Mouse (Mus musculus): ENCODE results near the gene Gm5767. TPM values are rescaled to one million over a fixed set of nuclear protein-coding genes. Genes with fewer than 3 reads are reported as not detected.

The Gm5767 gene
- not detected for total RNA-seq (2022)

- no peak for DNase-seq (ENCODE audit: low spot score in 2 of 2)
These were observed at the start of gene Gm5767 for GRCm38 (mm10) chr16:8680470-8680869. Gene Gm5767 (plus strand): TSS chr16:8680770.

DNA sequence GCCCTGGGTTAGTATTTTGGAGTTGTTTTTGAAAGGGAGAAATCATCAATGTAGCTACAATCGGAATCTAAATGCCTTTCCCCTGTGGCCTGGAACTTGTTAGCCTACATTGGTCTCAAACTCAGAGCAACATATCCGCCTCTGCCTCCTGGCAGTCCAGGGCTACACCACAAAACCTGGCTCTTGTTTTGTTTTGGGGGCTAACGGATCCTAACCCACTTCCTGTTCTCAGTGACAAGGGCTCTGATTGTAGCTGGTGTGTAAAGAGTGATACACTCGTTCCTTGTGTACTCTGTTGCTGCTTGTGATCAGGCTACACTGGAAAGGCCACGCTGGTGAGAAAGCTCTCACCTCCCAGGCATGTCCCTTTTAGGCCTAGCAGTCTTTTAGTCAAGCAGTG, 49.1 kb upstream of the Gm5767 start:
- no peak for DNase-seq (ENCODE audit: low spot score in 2 of 2)

DNA sequence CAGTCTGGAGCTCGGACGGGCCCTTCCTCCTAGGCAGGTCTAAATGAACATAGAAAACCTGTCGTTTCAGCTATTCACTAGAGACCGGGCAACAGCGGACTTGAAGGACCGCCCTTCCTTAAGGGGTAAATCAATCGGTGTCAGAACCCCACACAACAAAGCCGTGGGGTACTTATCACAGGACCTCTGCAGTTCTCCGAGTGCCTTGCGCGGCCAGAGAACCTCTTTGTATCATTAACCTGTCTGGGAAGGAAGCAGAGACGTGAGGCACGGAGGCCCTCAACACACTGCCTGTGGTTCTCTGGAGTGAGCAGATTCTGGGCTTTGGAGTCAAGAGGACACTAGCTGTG, 43.7 kb upstream of the Gm5767 start:
- no peak for DNase-seq (ENCODE audit: low spot score in 2 of 2)

- DNase-seq (ENCODE audit: low spot score in 2 of 2), result peak; percentile 69 to 86
These were observed 43.1 kb upstream of the Gm5767 start, which contains the start of the genes Pmm2 and Tmem186 for GRCm38 (mm10) chr16:8637217-8638051. Gene Pmm2 (plus strand): TSS chr16:8637674. Gene Tmem186 (minus strand): TSS chr16:8637712.

GRCm38 (mm10) chr16:8638131-8638530, 42.4 kb upstream of the Gm5767 start:
- no peak for DNase-seq (ENCODE audit: low spot score in 2 of 2)

GRCm38 (mm10) chr16:8639466-8640191, 40.9 kb upstream of the Gm5767 start:
- DNase-seq (ENCODE audit: low spot score in 2 of 2), result no peak

GRCm38 (mm10) chr16:8643855-8644254, 36.7 kb upstream of the Gm5767 start:
- no peak for DNase-seq (ENCODE audit: low spot score in 2 of 2)

- DNase-seq (ENCODE audit: low spot score in 2 of 2), result no peak
These were observed 35.0 kb upstream of the Gm5767 start for GRCm38 (mm10) chr16:8645546-8645945.

- no peak for DNase-seq (ENCODE audit: low spot score in 2 of 2)
These were observed 30.6 kb upstream of the Gm5767 start for GRCm38 (mm10) chr16:8650007-8650406.

DNA sequence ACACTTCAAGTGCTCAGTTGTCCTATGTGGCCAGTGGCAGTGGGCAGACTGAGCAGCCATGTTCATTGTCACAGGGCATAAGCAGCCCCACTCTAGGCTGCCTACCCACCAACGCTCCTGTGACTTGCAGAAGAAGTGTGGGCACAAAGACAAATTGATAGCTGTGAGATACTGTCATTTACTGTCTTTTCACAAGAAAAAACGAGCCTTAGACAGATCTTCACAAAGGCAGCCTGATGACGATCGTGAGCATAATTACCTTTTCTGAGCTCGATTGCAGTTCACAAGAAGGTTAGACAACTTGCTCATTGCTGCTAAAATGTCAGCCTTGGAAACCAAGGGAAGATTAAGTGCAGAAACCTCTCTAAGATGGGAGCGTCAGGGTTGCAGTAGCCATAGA, 25.5 kb upstream of the Gm5767 start:
- DNase-seq (ENCODE audit: low spot score in 2 of 2), result no peak

- DNase-seq (ENCODE audit: low spot score in 2 of 2), result no peak
These were observed 25.0 kb upstream of the Gm5767 start for GRCm38 (mm10) chr16:8655599-8655998.

- DNase-seq (ENCODE audit: low spot score in 2 of 2), result no peak
These were observed 24.3 kb upstream of the Gm5767 start for GRCm38 (mm10) chr16:8656256-8656655.

- DNase-seq (ENCODE audit: low spot score in 2 of 2), result no peak
These were observed 22.2 kb upstream of the Gm5767 start for GRCm38 (mm10) chr16:8658349-8658748.

- no peak for DNase-seq (ENCODE audit: low spot score in 2 of 2)
These were observed 21.8 kb upstream of the Gm5767 start for GRCm38 (mm10) chr16:8658764-8659163.

GRCm38 (mm10) chr16:8663022-8663421, 17.5 kb upstream of the Gm5767 start:
- DNase-seq (ENCODE audit: low spot score in 2 of 2), result no peak

- DNase-seq (ENCODE audit: low spot score in 2 of 2), result no peak
These were observed 16.7 kb upstream of the Gm5767 start for GRCm38 (mm10) chr16:8663606-8664539.

DNA sequence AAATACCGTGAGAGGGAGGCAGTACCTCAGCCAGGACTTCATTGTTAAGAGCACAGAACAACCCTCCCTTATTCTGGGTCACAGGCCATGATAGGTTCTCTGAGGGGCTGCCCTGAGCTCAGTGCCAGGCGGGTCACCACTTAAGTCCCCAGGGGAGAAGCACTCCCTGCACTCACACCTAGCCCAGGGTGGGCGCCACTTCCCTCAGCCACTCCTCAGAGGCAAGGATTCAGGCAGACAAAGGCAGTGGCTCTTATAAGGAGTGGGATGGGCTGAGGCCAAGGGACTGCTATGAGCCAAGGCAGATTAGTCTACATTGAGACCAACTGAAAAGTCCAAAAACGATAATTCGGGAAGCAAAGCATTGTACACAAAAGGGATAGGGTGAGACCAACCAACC, 15.2 kb upstream of the Gm5767 start:
- DNase-seq (ENCODE audit: low spot score in 2 of 2), result no peak

- no peak for DNase-seq (ENCODE audit: low spot score in 2 of 2)
These were observed 14.1 kb upstream of the Gm5767 start for GRCm38 (mm10) chr16:8666452-8666851.

GRCm38 (mm10) chr16:8667261-8667660, 13.3 kb upstream of the Gm5767 start:
- DNase-seq (ENCODE audit: low spot score in 2 of 2), result no peak

GRCm38 (mm10) chr16:8667814-8668213, 12.8 kb upstream of the Gm5767 start:
- DNase-seq (ENCODE audit: low spot score in 2 of 2), result no peak

DNA sequence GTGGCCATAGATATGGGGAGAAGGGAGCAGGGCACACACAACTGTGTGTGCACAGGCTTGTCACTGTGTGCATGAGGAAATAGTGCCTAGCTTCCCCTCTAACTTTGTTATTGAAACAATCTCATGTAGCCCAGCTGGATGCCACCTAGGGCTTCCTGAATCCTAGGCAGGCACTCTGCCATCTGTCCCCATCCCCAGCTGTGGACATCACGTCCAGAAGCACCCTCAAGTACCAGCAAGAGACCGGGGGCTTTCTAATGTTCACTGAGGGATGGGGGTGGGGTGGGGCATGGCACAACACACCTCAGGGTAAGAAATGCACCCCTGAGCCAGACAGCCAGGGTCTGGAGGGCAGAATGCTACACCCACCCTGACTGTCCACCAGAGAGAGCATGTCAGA, 12.2 kb upstream of the Gm5767 start:
- DNase-seq (ENCODE audit: low spot score in 2 of 2), result no peak

GRCm38 (mm10) chr16:8669432-8669831, 11.1 kb upstream of the Gm5767 start:
- no peak for DNase-seq (ENCODE audit: low spot score in 2 of 2)

Data from left cerebral cortex, adult 8-10 months (tissue).